Mouse (Mus musculus) ES-E14 (cell line): Measurements from ENCODE around the gene Gab1.

ENCODE experiments used
- CHD2 ChIP-seq: IDR thresholded peaks from 2 replicates; pipeline ENCODE4 v1.6.1; 2014; ENCODE audit warnings: mild to moderate bottlenecking, low read depth, low read length, inconsistent platforms
- HCFC1 ChIP-seq: IDR thresholded peaks from 2 replicates; pipeline ENCODE4 v1.6.1; 2012; ENCODE audit warnings: low read length, inconsistent platforms, borderline replicate concordance; ENCODE audit not compliant: insufficient read depth
- MAFK ChIP-seq: IDR thresholded peaks from 2 replicates; pipeline ENCODE4 v1.6.1; 2014; ENCODE audit warnings: mild to moderate bottlenecking, low read depth, low read length, inconsistent platforms; ENCODE audit not compliant: insufficient read depth
- ZC3H11A ChIP-seq: IDR thresholded peaks from 2 replicates; pipeline ENCODE4 v1.6.1; 2012; ENCODE audit warnings: low read depth, mild to moderate bottlenecking, inconsistent platforms, low read length, borderline replicate concordance
- ZNF384 ChIP-seq: IDR thresholded peaks from 2 replicates; pipeline ENCODE4 v1.6.1; 2012; ENCODE audit warnings: low read depth, low read length, inconsistent platforms

DNA sequence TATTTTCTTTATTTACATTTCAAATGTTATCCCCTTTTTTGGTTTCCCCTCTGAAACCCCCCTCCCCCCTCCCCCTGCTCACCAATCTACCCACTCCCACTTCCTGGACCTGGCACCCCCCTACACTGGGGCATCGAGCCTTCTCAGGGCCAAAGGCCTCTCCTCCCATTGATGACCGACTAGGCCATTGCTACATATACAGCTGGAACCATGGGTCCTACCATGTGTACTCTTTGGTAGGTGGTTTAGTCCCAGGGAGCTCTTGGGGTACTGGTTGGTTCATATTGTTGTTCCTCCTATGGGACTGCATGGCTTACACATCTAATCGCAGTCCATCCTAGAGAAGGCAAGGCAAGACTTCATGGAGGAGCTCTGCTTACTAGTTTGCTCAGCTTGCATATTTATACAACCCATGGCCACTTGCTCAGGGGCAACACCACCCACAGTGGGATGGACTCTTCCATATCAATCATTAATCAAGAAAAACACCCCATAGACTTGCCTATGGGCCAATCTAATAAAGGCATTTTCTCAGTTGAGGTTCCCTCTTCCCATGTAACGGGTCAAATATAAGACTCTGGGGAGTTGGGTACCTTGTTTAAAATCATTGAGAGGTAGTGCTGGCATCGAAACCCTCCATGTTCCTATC is 48.3 kb downstream of the Gab1 start:
- TF ChIP-seq HCFC1 (no peak), ZNF384 (no peak), CHD2 (no peak), ZC3H11A (no peak), MAFK (no peak)
